Comparison of ENCODE assay signal across 28 mouse cellular contexts in genomic region chr16:85874141-85874540, GRCm38 (mm10). TPM values are rescaled to one million over a fixed set of nuclear protein-coding genes. Genes with fewer than 3 reads are reported as not detected.
DNase-seq lines count a peak whose midpoint lies in the region; ATAC-seq lines count a peak whose summit lies in the region.
"Had no signal": no experiment of that assay in that cellular context is flagged by ENCODE, and none has a peak within 500 bp of the region (broad histone marks: within the 10 kb centered on the region; RNA-seq: fewer than 3 reads in every experiment).

No protein-coding gene starts in this region.

- no peaks in the 10 kb centered on the region for H3K36me3 ChIP-seq in heart, embryonic 10.5 days
- no peaks in the 10 kb centered on the region for H3K36me3 ChIP-seq in midbrain, embryonic 16.5 days (ENCODE audit: control insufficient read depth, insufficient read depth, low read length)
- H3K36me3 ChIP-seq: embryonic facial prominence, embryonic 12.5 days; hindbrain, embryonic 13.5 days; liver, embryonic 15.5 days; midbrain, embryonic 12.5 days; stomach, embryonic 15.5 days had no signal

- H3K27me3 ChIP-seq in heart, embryonic 10.5 days (ENCODE audit: insufficient read depth, poor library complexity, severe bottlenecking): no peaks in the 10 kb centered on the region
- H3K27me3 ChIP-seq in midbrain, embryonic 16.5 days (ENCODE audit: control insufficient read depth, insufficient read depth, low read depth, low read length): no peaks in the 10 kb centered on the region
- H3K27me3 ChIP-seq: embryonic facial prominence, embryonic 12.5 days; hindbrain, embryonic 13.5 days; limb, embryonic 12.5 days; liver, embryonic 15.5 days; megakaryocyte, embryonic 14.5 days; midbrain, embryonic 12.5 days; neural tube, embryonic 13.5 days; stomach, embryonic 15.5 days had no signal

- intact Hi-C loops in gastrocnemius, postnatal 14 days (cut with DNase I; ENCODE audit: low total_unique reads): no loop called here

- 56% methylated on average over 3 of the region's 3 CpGs for WGBS in heart, embryonic 10.5 days
- WGBS in midbrain, embryonic 16.5 days: 94% methylated on average over 3 of the region's 3 CpGs

- ATAC-seq in midbrain, embryonic 16.5 days: no peak
- ATAC-seq: forebrain, embryonic 14.5 days; intestine, embryonic 16.5 days had no signal

- no peak overlapping the region for H3K9ac ChIP-seq in midbrain, embryonic 16.5 days (ENCODE audit: low read depth, low read length)
- H3K9ac ChIP-seq: embryonic facial prominence, embryonic 12.5 days; hindbrain, embryonic 13.5 days; limb, embryonic 12.5 days; liver, embryonic 15.5 days; lung, embryonic 14.5 days; midbrain, embryonic 12.5 days; neural tube, embryonic 13.5 days; stomach, embryonic 15.5 days had no signal

- H3K4me1 ChIP-seq in heart, embryonic 10.5 days: peaks cover 15% of the 10 kb centered on the region
- H3K4me1 ChIP-seq in midbrain, embryonic 16.5 days (ENCODE audit: control insufficient read depth, insufficient read depth, low read length): no peaks in the 10 kb centered on the region
- H3K4me1 ChIP-seq: embryonic facial prominence, embryonic 12.5 days; hindbrain, embryonic 13.5 days; liver, embryonic 15.5 days; megakaryocyte, embryonic 14.5 days; midbrain, embryonic 12.5 days; neural tube, embryonic 13.5 days; stomach, embryonic 15.5 days had no signal

- H3K4me2 ChIP-seq in midbrain, embryonic 16.5 days (ENCODE audit: low read length): no peak overlapping the region
- H3K4me2 ChIP-seq: embryonic facial prominence, embryonic 12.5 days; hindbrain, embryonic 13.5 days; limb, embryonic 12.5 days; liver, embryonic 15.5 days; lung, embryonic 14.5 days; midbrain, embryonic 12.5 days; neural tube, embryonic 13.5 days; stomach, embryonic 15.5 days had no signal

- no peak overlapping the region for H3K27ac ChIP-seq in heart, embryonic 10.5 days
- H3K27ac ChIP-seq in midbrain, embryonic 16.5 days (ENCODE audit: low read length): no peak overlapping the region
- H3K27ac ChIP-seq: embryonic facial prominence, embryonic 12.5 days; hindbrain, embryonic 13.5 days; kidney, postnatal 0 days; limb, embryonic 12.5 days; liver, embryonic 15.5 days; midbrain, embryonic 12.5 days; neural tube, embryonic 13.5 days; stomach, embryonic 15.5 days had no signal

- H3K9me3 ChIP-seq in heart, embryonic 10.5 days: no peaks in the 10 kb centered on the region
- H3K9me3 ChIP-seq in midbrain, embryonic 16.5 days (replicated peaks; ENCODE audit: control insufficient read depth, low read length, poor library complexity, severe bottlenecking): no peaks in the 10 kb centered on the region
- H3K9me3 ChIP-seq: embryonic facial prominence, embryonic 12.5 days; hindbrain, embryonic 13.5 days; limb, embryonic 12.5 days; liver, embryonic 15.5 days; midbrain, embryonic 12.5 days; neural tube, embryonic 13.5 days; stomach, embryonic 15.5 days had no signal

- DNase-seq in heart, adult 11 months: peak; percentile 94
- DNase-seq in heart, embryonic 10.5 days (ENCODE audit: low spot score): no peak
- peak; percentile 12 for DNase-seq in lung, postnatal 36 days
- DNase-seq in lung, postnatal 4 days: no peak
- DNase-seq in gastrocnemius, postnatal 14 days: peak; percentile 23
- peak; percentile 59 for DNase-seq in skeletal muscle tissue, adult 2 months (ENCODE audit: low read depth, low spot score)
- DNase-seq in cerebellum, adult 18-20 months: no peak
- DNase-seq: B cell, adult 2 months; cerebellum, adult 9-11 months; embryo, embryonic 11 days; kidney, adult 8-10 months; kidney, postnatal 4 days; layer of hippocampus, postnatal 36 days; lung, embryonic 14.5 days; lung, postnatal 14 days; right cerebral cortex, postnatal 14 days had no signal

- H3K4me3 ChIP-seq in heart, embryonic 10.5 days: no peak overlapping the region
- H3K4me3 ChIP-seq in midbrain, embryonic 16.5 days (ENCODE audit: low read depth, low read length): no peak overlapping the region
- H3K4me3 ChIP-seq: embryonic facial prominence, embryonic 12.5 days; hindbrain, embryonic 13.5 days; limb, embryonic 12.5 days; liver, embryonic 15.5 days; megakaryocyte, embryonic 14.5 days; midbrain, embryonic 12.5 days; neural tube, embryonic 13.5 days; stomach, embryonic 15.5 days had no signal

RNA-seq across cellular contexts. Expression of gene Adamts5, which starts 27.5 kb away (rescaled TPM):
- 1.1 and 1.7 TPM in 2 replicates for polyA plus RNA-seq in heart, embryonic 10.5 days (2016; fragmentation: Nextera tagmentation; extraction: Ambion mirVana)
- total RNA-seq in gastrocnemius, postnatal 14 days (2021): 10 to 100 TPM; 10.1 to 10.3 TPM
- 2.1 and 2.4 TPM in 2 replicates for polyA plus RNA-seq in midbrain, embryonic 16.5 days (2015; fragmentation: Nextera tagmentation; extraction: Ambion mirVana)

Comparison
In these comparisons a context has a peak if more than half of its experiments do, and no peak if none do; other contexts are left out.
1. DNase-seq: peak in heart, adult 11 months (single experiment), lung, postnatal 36 days (single experiment), gastrocnemius, postnatal 14 days (single experiment) and skeletal muscle tissue, adult 2 months (single experiment); none in heart, embryonic 10.5 days (single experiment), lung, postnatal 4 days (0 of 2) and cerebellum, adult 18-20 months (0 of 2).